Mouse (Mus musculus) bone marrow, adult 2 months (tissue): Measurements from ENCODE around the gene Slc22a6.

Source experiments
- CTCF ChIP-seq: fragments of 200-500 bp; IDR thresholded peaks from 2 replicates; pipeline ENCODE4 v1.5.1; 2011; ENCODE audit warnings: low read length, control low read depth; ENCODE audit not compliant: control insufficient read depth, insufficient read depth
- POLR2A ChIP-seq: fragments of 200-500 bp; IDR thresholded peaks from 2 replicates; pipeline ENCODE4 v1.6.1; 2011; ENCODE audit warnings: low read depth, mild to moderate bottlenecking, control low read depth, low read length, borderline replicate concordance; ENCODE audit not compliant: control insufficient read depth

DNA sequence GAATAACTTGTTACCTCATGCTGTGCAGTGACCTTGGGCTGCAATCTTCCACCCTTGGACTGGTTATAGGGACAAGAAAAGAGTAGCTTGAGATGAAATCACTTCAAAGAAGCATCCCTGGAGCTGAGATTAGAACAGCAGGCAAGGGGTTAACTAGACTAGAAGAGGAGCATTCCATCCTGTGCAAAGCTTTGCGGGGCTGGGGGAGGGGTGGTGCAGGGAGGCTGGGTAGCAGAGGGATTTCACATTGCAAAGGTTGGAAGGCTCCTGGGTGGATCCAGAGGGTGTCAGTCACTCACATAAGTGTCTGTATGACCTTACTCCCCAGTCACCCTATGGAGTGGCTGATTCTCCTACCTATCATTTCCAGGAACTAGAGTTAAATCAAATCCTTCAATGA is 23.3 kb upstream of the Slc22a6 start:
- TF ChIP-seq POLR2A (no peak), CTCF (no peak)
